Mouse (Mus musculus) MEL (cell line): Measurements from ENCODE around the gene Nfkbie. TPM values are rescaled to one million over a fixed set of nuclear protein-coding genes. Genes with fewer than 3 reads are reported as not detected.
A peak's percentile ranks its signal among the peaks of the same experiment; 100 is the strongest.

Experiments used
- DNase-seq: peaks from one replicate; pipeline ENCODE4 v3.0.0; 2011; ENCODE audit warnings: low read depth, low spot score
- H3K27ac ChIP-seq: 2 replicates; pipeline ENCODE4 v1.5.1; 2012; ENCODE audit warnings: low read depth, mild to moderate bottlenecking, control low read depth, low read length, moderate library complexity; ENCODE audit not compliant: control insufficient read depth
- H3K27me3 ChIP-seq, 2 experiments: fragments of 150-350 bp in 1 of 2; sonication (generic) in 1 of 2; 2 replicates each; pipeline ENCODE4 v1.6.1; 2012; ENCODE audit warnings: low read length in 2 of 2, mild to moderate bottlenecking in 2 of 2, improper control_type of control experiment in 1 of 2, moderate library complexity in 1 of 2; ENCODE audit not compliant: insufficient read depth in 2 of 2, control insufficient read depth in 1 of 2
- H3K36me3 ChIP-seq, 2 experiments: 2 replicates each; pipeline ENCODE4 v1.6.1; 2012 to 2014; ENCODE audit warnings: low read length in 2 of 2, improper control_type of control experiment in 1 of 2, inconsistent platforms in 1 of 2, mild to moderate bottlenecking in 1 of 2; ENCODE audit not compliant: insufficient read depth in 2 of 2, control insufficient read depth in 1 of 2
- H3K4me1 ChIP-seq, 2 experiments: fragments of 150-350 bp in 1 of 2; sonication (generic) in 1 of 2; 2 replicates each; pipeline ENCODE4 v1.6.1; 2012; ENCODE audit warnings: low read length in 2 of 2, improper control_type of control experiment in 1 of 2, mild to moderate bottlenecking in 1 of 2; ENCODE audit not compliant: insufficient read depth in 2 of 2, control insufficient read depth in 1 of 2
- H3K4me3 ChIP-seq, 2 experiments: fragments of 150-350 bp in 1 of 2; sonication (generic) in 1 of 2; 2 replicates each; pipeline ENCODE4 v1.5.1; 2012; ENCODE audit warnings: low read depth in 2 of 2, low read length in 2 of 2, mild to moderate bottlenecking in 2 of 2, moderate library complexity in 2 of 2, control low read depth in 1 of 2, improper control_type of control experiment in 1 of 2; ENCODE audit not compliant: control insufficient read depth in 1 of 2, insufficient read depth in 1 of 2
- H3K79me2 ChIP-seq: 2 replicates; pipeline ENCODE4 v1.6.1; 2012; ENCODE audit warnings: mild to moderate bottlenecking, low read length, moderate library complexity; ENCODE audit not compliant: control insufficient read depth, poor library complexity, insufficient read depth
- H3K9ac ChIP-seq: 2 replicates; pipeline ENCODE4 v1.6.1; 2012; ENCODE audit warnings: low read depth, mild to moderate bottlenecking, control low read depth, low read length, moderate library complexity; ENCODE audit not compliant: control insufficient read depth, poor library complexity, severe bottlenecking
- H3K9me3 ChIP-seq: fragments of 150-350 bp; sonication (generic); replicated peaks from 2 replicates; pipeline ENCODE4 v1.6.1; 2012; ENCODE audit warnings: mild to moderate bottlenecking, low read length, improper control_type of control experiment, moderate library complexity; ENCODE audit not compliant: insufficient read depth
- BHLHE40 ChIP-seq: IDR thresholded peaks from 2 replicates; pipeline ENCODE4 v1.6.1; 2012; ENCODE audit warnings: low read depth, mild to moderate bottlenecking, inconsistent platforms, low read length, improper control_type of control experiment, borderline replicate concordance
- CHD1 ChIP-seq: IDR thresholded peaks from 2 replicates; pipeline ENCODE4 v1.6.1; 2012; ENCODE audit warnings: low read depth, mild to moderate bottlenecking, inconsistent platforms, low read length, improper control_type of control experiment
- CHD2 ChIP-seq: IDR thresholded peaks from 2 replicates; pipeline ENCODE4 v1.6.1; 2011; ENCODE audit warnings: low read length, improper control_type of control experiment
- CTCF ChIP-seq, 3 experiments: IDR thresholded peaks in 2 of 3; conservative IDR thresholded peaks in 1 of 3; 2 replicates each; pipeline ENCODE4 v1.5.1; 2011 to 2012; ENCODE audit warnings: low read length in 3 of 3, low read depth in 2 of 3, mild to moderate bottlenecking in 2 of 3, improper control_type of control experiment in 1 of 3, inconsistent platforms in 1 of 3, mixed read lengths in 1 of 3, moderate library complexity in 1 of 3; ENCODE audit not compliant: control insufficient read depth in 1 of 3, insufficient read depth in 1 of 3, poor library complexity in 1 of 3, severe bottlenecking in 1 of 3
- E2F4 ChIP-seq: IDR thresholded peaks from 2 replicates; pipeline ENCODE4 v1.6.1; 2011; ENCODE audit warnings: low read depth, low read length, improper control_type of control experiment, borderline replicate concordance
- ELF1 ChIP-seq: IDR thresholded peaks from 2 replicates; pipeline ENCODE4 v1.6.1; 2014; ENCODE audit warnings: low read depth, mild to moderate bottlenecking, inconsistent platforms, low read length, improper control_type of control experiment, moderate library complexity
- EP300 ChIP-seq, 2 experiments: IDR thresholded peaks; 2 replicates each; pipeline ENCODE4 v1.6.1; 2011; ENCODE audit warnings: improper control_type of control experiment in 2 of 2, low read length in 2 of 2, low read depth in 1 of 2, mild to moderate bottlenecking in 1 of 2
- ETS1 ChIP-seq: IDR thresholded peaks from 2 replicates; pipeline ENCODE4 v1.6.1; 2012; ENCODE audit warnings: low read depth, mild to moderate bottlenecking, inconsistent platforms, low read length, improper control_type of control experiment, moderate library complexity
- GATA1 ChIP-seq: IDR thresholded peaks from 2 replicates; pipeline ENCODE4 v1.6.1; 2011; ENCODE audit warnings: low read depth, low read length, improper control_type of control experiment
- HCFC1 ChIP-seq: IDR thresholded peaks from 2 replicates; pipeline ENCODE4 v1.6.1; 2012; ENCODE audit warnings: low read depth, mild to moderate bottlenecking, inconsistent platforms, low read length, improper control_type of control experiment, moderate library complexity
- KAT2A ChIP-seq: conservative IDR thresholded peaks from 2 replicates; pipeline ENCODE4 v1.6.1; 2012; ENCODE audit warnings: low read depth, low read length, improper control_type of control experiment, inconsistent platforms
- MAZ ChIP-seq: IDR thresholded peaks from 2 replicates; pipeline ENCODE4 v1.6.1; 2012; ENCODE audit warnings: low read depth, mild to moderate bottlenecking, inconsistent platforms, low read length, improper control_type of control experiment
- MXI1 ChIP-seq: IDR thresholded peaks from 2 replicates; pipeline ENCODE4 v1.6.1; 2011; ENCODE audit warnings: mild to moderate bottlenecking, low read depth, low read length, improper control_type of control experiment
- MYC ChIP-seq: IDR thresholded peaks from 2 replicates; pipeline ENCODE4 v1.6.1; 2011; ENCODE audit warnings: low read depth, mild to moderate bottlenecking, low read length, improper control_type of control experiment, moderate library complexity
- NELFE ChIP-seq: IDR thresholded peaks from 2 replicates; pipeline ENCODE4 v1.6.1; 2011; ENCODE audit warnings: low read depth, low read length, improper control_type of control experiment
- NRF1 ChIP-seq: IDR thresholded peaks from 2 replicates; pipeline ENCODE4 v1.6.1; 2014; ENCODE audit warnings: low read depth, mild to moderate bottlenecking, inconsistent platforms, low read length, improper control_type of control experiment, moderate library complexity; ENCODE audit not compliant: poor library complexity, insufficient read depth, severe bottlenecking
- POLR2A ChIP-seq, 2 experiments: IDR thresholded peaks; 2 replicates each; pipeline ENCODE4 v1.6.1; 2011 to 2012; ENCODE audit warnings: low read length in 2 of 2, mild to moderate bottlenecking in 2 of 2, control low read depth in 1 of 2, improper control_type of control experiment in 1 of 2, low read depth in 1 of 2, moderate library complexity in 1 of 2; ENCODE audit not compliant: control insufficient read depth in 1 of 2, insufficient read depth in 1 of 2, poor library complexity in 1 of 2
- RAD21 ChIP-seq: IDR thresholded peaks from 2 replicates; pipeline ENCODE4 v1.6.1; 2011; ENCODE audit warnings: mild to moderate bottlenecking, low read depth, low read length, improper control_type of control experiment
- RCOR1 ChIP-seq: IDR thresholded peaks from 2 replicates; pipeline ENCODE4 v1.6.1; 2012; ENCODE audit warnings: low read depth, mild to moderate bottlenecking, inconsistent platforms, low read length, improper control_type of control experiment
- SIN3A ChIP-seq: IDR thresholded peaks from 2 replicates; pipeline ENCODE4 v1.6.1; 2012; ENCODE audit warnings: low read length, improper control_type of control experiment, inconsistent platforms
- SMC3 ChIP-seq: IDR thresholded peaks from 2 replicates; pipeline ENCODE4 v1.6.1; 2011; ENCODE audit warnings: low read depth, low read length, improper control_type of control experiment
- TBP ChIP-seq: IDR thresholded peaks from 2 replicates; pipeline ENCODE4 v1.8.0; 2011; ENCODE audit warnings: low read depth, low read length, improper control_type of control experiment
- TCF12 ChIP-seq: IDR thresholded peaks from 2 replicates; pipeline ENCODE4 v1.6.1; 2014; ENCODE audit warnings: low read depth, mild to moderate bottlenecking, inconsistent platforms, low read length, improper control_type of control experiment, moderate library complexity
- USF1 ChIP-seq: IDR thresholded peaks from 2 replicates; pipeline ENCODE4 v1.6.1; 2014; ENCODE audit warnings: low read depth, mild to moderate bottlenecking, inconsistent platforms, low read length, improper control_type of control experiment, moderate library complexity
- USF2 ChIP-seq, 2 experiments: IDR thresholded peaks; 2 replicates each; pipeline ENCODE4 v1.6.1; 2011 to 2012; ENCODE audit warnings: improper control_type of control experiment in 2 of 2, low read length in 2 of 2, borderline replicate concordance in 1 of 2, inconsistent platforms in 1 of 2, low read depth in 1 of 2, mild to moderate bottlenecking in 1 of 2; ENCODE audit not compliant: insufficient read depth in 1 of 2
- ZMIZ1 ChIP-seq: IDR thresholded peaks from 2 replicates; pipeline ENCODE4 v1.6.1; 2012; ENCODE audit warnings: low read depth, mild to moderate bottlenecking, inconsistent platforms, low read length, improper control_type of control experiment, moderate library complexity
- ZNF384 ChIP-seq: IDR thresholded peaks from 2 replicates; pipeline ENCODE4 v1.6.1; 2012; ENCODE audit warnings: low read depth, mild to moderate bottlenecking, inconsistent platforms, low read length, improper control_type of control experiment
- polyA plus RNA-seq, 2 experiments: library from polyadenylated mRNA; stranded (reverse) in 1 of 2; unstranded in 1 of 2; fragments of >175 nt in 1 of 2; fragments of >200 nt in 1 of 2; gene quantifications; 2 replicates each; pipeline versions ENCODE4 v1.2.1 to v1.2.4; 2012; ENCODE audit warnings: low replicate concordance in 2 of 2, low read depth in 1 of 2; ENCODE audit not compliant: insufficient read length in 2 of 2, insufficient read depth in 1 of 2, missing spikeins in 1 of 2
- total RNA-seq: library from RNA; depleted of rRNA; stranded (reverse); fragments of 300-350 nt; gene quantifications from 2 replicates; pipeline ENCODE4 v1.2.3, GENCODE M21; 2012

Gene Nfkbie
- total and polyA plus RNA-seq, 3 experiments: 2.7 to 5.7 TPM; not detected in 1

GRCm38 (mm10) chr17:45573087-45573779 lies 17.7 kb downstream of the Nfkbie start, which contains the start of gene Hsp90ab1 (continued):
- TF ChIP-seq GATA1: no peak
- no peak for TF ChIP-seq SMC3
- TF ChIP-seq POLR2A (IDR thresholded peaks at IDR 0.05; ENCODE audit: control insufficient read depth in 1 of 2, insufficient read depth in 1 of 2, low read depth in 1 of 2, low read length in 2 of 2, poor library complexity in 1 of 2): peak; percentile 94 to 97
- peak; percentile 21; the same call in 1 of the 2 replicates for TF ChIP-seq USF1

- H3K9ac ChIP-seq: peak overlapping the region; percentile 94
- H3K4me1 ChIP-seq: peaks cover 6 to 35% of the 10 kb centered on the region in 2 experiments
- H3K36me3 ChIP-seq: peaks cover 23 to 30% of the 10 kb centered on the region in 2 experiments
- no peaks in the 10 kb centered on the region for H3K27me3 ChIP-seq
- H3K27ac ChIP-seq: peak overlapping the region; percentile 80
- H3K4me3 ChIP-seq: peak overlapping the region; percentile 65 to 96
- H3K9me3 ChIP-seq: no peaks in the 10 kb centered on the region
- peak; percentile 98 for DNase-seq
- H3K79me2 ChIP-seq: peaks cover 38% of the 10 kb centered on the region
- TF ChIP-seq ZMIZ1: no peak
- TF ChIP-seq RAD21: no peak
- peak; percentile 99 for TF ChIP-seq MAZ
- peak; percentile 44; the same call in 1 of the 2 replicates for TF ChIP-seq CHD2
- peak; percentile 97 for TF ChIP-seq ZNF384
- TF ChIP-seq MXI1: peak; percentile 44; the same call in 1 of the 2 replicates
- no peak for TF ChIP-seq CTCF (IDR thresholded peaks at IDR 0.05 in 2 of 3, conservative IDR thresholded peaks at IDR 0.05 in 1 of 3; ENCODE audit: control insufficient read depth in 1 of 3, insufficient read depth in 1 of 3, low read depth in 2 of 3, low read length in 3 of 3, poor library complexity in 1 of 3, severe bottlenecking in 1 of 3)
- peak; percentile 42; the same call in 1 of the 2 replicates for TF ChIP-seq ELF1
- peak; percentile 84 for TF ChIP-seq KAT2A
- TF ChIP-seq POLR2A (IDR thresholded peaks at IDR 0.05; ENCODE audit: control insufficient read depth in 1 of 2, insufficient read depth in 1 of 2, low read depth in 1 of 2, low read length in 2 of 2, poor library complexity in 1 of 2): peak in 1 of 2 experiments; percentile 50; a peak in 3 of 4 replicates
- TF ChIP-seq SMC3: no peak
- no peak for TF ChIP-seq CHD1
- TF ChIP-seq TBP: peak; percentile 93
- 0 out of 2 replicates have a peak, but pooled peaks have one; percentile 10 for TF ChIP-seq GATA1
- TF ChIP-seq MYC: 0 out of 2 replicates have a peak, but pooled peaks have one; percentile 38
- TF ChIP-seq E2F4: peak; percentile 43; the same call in 1 of the 2 replicates
- TF ChIP-seq TCF12: peak; percentile 79
- peak; percentile 62 for TF ChIP-seq NELFE
- peak; percentile 86 for TF ChIP-seq ETS1
- peak; percentile 30; the same call in 1 of the 2 replicates for TF ChIP-seq BHLHE40
- TF ChIP-seq HCFC1: peak; percentile 76
- TF ChIP-seq EP300 (IDR thresholded peaks at IDR 0.05; ENCODE audit: low read depth in 1 of 2, low read length in 2 of 2): peak in 1 of 2 experiments; percentile 38; a peak in 1 of 4 replicates
- 0 out of 2 replicates have a peak, but pooled peaks have one; percentile 15 for TF ChIP-seq NRF1
- peak; percentile 71 for TF ChIP-seq SIN3A
- 0 out of 2 replicates have a peak, but pooled peaks have one; percentile 26 for TF ChIP-seq RCOR1
- TF ChIP-seq USF2 (IDR thresholded peaks at IDR 0.05; ENCODE audit: borderline replicate concordance in 1 of 2, insufficient read depth in 1 of 2, low read depth in 1 of 2, low read length in 2 of 2): no peak
- TF ChIP-seq, all 39 proteins: peak for 20
These were observed 18.2 kb downstream of the Nfkbie start for GRCm38 (mm10) chr17:45573780-45574123.
